Mouse (Mus musculus): Measurements from ENCODE around the gene Nhlrc4. TPM values are rescaled to one million over a fixed set of nuclear protein-coding genes. Genes with fewer than 3 reads are reported as not detected.

The Nhlrc4 gene
- total RNA-seq, 2 experiments from 2014 or later = not detected

DNA sequence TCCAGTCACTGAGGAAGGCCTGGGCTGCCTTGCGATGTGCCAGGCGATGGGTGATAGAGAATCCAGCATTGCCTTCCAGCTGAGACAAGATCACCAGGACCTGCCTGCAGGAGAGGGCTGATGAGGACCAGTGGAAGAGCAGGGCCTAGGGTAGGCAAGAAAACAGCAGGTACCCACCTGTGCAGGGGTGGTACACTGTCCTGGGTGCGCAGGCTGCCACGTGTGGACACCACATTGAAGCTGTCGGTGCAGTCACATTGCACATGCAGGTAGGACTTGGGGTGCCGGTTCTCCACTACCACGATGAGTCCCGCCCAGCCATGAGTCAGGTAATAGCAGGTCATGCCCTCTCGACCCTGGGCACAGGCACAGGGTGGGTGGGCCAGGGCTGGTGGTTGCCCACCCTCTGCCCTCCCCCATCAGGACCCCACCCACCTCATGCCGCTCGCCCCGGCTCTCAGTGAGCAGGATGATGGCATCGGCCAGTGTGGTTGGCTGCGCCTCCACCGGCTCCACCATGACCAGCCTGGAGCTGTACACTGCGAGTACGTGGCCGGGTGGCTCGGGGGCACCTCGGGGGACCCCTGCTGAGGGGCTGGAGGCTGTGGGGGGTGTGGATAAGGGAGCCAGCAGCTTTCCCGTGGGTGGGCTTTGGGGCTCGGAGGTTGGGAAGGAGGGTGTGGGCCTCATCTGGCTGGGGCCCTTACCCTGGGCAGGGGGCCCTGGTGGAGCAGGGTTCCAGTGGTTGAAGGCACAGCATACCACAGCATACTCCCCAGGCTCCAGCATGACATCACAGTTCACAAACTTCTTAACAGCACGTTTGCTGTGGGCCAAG, 15.1 kb upstream of the Nhlrc4 start:
- intact Hi-C loops (cut with DNase I) = no loop called here
- no peak for DNase-seq (ENCODE audit: low spot score in 2 of 2)

- intact Hi-C loops (cut with DNase I) = no loop called here
- DNase-seq (ENCODE audit: low spot score in 2 of 2) = no peak
Observed at GRCm38 (mm10) chr17:25958771-25959494, 14.2 kb upstream of the Nhlrc4 start.

DNA sequence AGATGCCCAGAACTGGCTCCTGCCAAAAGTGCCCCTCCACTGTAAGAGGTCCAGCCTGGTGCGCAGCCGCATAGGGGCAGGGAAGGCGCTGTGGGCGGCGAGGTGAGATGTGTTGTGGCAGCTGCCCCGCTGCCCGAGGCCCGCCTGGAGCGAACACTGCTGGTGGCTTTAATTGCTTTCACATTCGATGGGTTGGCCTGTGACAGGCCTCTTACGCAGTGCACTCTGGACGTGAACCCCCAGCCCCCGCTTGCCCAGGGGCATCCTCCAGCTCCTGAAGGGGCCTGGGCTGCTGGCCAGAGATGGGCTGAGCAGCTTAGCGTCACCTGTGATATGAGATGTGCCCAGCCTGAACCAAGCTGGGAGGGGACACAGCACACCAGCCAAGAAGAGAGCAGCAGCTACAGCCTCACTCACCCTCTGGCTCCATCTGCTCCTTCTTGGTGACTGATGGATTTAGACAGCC, 12.9 kb upstream of the Nhlrc4 start:
- no peak for DNase-seq (ENCODE audit: low spot score in 2 of 2)
- intact Hi-C loops (cut with DNase I) = no loop called here

- DNase-seq (ENCODE audit: low spot score in 2 of 2) = no peak
- intact Hi-C loops (cut with DNase I) = no loop called here
Observed at GRCm38 (mm10) chr17:25956631-25957030, 11.9 kb upstream of the Nhlrc4 start.

DNA sequence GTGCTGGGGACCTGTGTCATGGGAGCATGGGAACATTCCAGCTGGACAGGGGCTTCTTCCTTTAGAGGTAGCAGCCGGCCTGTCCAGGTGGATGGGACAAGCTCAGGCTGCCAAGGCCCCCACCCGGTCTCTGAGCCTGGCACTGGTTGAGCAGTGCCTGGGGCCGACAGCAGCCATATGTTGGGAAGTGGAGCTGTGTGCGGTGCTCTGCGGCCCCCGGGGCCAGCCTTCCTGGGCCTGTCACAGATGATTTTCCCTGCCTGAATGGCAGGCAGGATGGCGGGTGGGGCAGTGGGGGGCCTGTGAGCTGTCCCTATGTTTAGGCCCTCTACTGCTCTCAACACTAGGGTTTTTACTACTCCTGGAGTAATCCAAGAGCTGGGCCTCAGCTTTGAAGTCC, 11.4 kb upstream of the Nhlrc4 start:
- no peak for DNase-seq (ENCODE audit: low spot score in 2 of 2)
- intact Hi-C loops (cut with DNase I) = no loop called here

DNA sequence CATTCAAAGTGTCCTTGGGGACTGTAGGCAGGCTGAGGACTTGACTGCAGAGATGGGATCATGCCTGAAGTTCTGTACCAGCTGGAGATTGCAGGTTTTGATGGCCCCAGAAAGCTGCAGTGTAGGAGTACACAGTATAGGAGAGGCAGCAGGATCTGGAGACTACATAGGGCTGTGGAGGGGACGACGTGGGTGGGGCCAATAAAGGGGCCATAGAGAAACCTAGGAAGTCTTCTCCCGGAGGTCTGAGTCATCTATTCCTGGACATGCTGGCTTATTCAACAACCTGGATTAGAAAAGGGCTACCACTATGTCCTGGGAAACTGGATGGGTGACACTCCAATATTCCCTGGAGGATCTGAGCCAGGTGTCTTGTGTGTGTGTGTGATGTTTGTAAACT, 11.0 kb upstream of the Nhlrc4 start:
- intact Hi-C loops (cut with DNase I) = no loop called here
- DNase-seq (ENCODE audit: low spot score in 2 of 2) = no peak

- no peak for DNase-seq (ENCODE audit: low spot score in 2 of 2)
- intact Hi-C loops (cut with DNase I) = no loop called here
Observed at GRCm38 (mm10) chr17:25954671-25955070, 9.9 kb upstream of the Nhlrc4 start.

DNA sequence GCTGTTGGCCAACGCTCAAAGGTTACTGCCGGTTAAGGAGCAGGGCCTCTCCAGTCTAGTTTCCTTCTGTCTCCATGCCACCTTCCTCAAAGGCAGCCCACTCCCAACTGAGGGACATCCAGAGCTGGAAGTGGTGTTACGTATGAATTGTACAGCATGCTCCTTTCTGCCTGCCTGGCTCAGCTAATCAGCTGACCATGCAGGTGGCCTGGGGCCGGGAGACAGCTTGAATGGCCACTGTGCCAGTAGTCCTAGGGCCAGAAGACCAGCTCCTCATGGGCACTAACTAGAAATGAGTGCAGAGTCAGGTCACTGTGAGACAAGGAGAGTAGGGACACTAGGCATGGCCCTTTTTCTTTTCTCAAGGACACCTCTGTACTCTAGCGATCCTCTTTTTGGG, 8.4 kb upstream of the Nhlrc4 start:
- intact Hi-C loops (cut with DNase I) = no loop called here
- no peak for DNase-seq (ENCODE audit: low spot score in 2 of 2)

GRCm38 (mm10) chr17:25951803-25952623, 7.3 kb upstream of the Nhlrc4 start, which contains the start of gene A930017K11Rik:
A930017K11Rik (minus strand) TSS chr17:25952565.
- no peak for DNase-seq (ENCODE audit: low spot score in 2 of 2)
- intact Hi-C loops (cut with DNase I) = no loop called here

- intact Hi-C loops (cut with DNase I) = no loop called here
- DNase-seq (ENCODE audit: low spot score in 2 of 2) = no peak
Observed at GRCm38 (mm10) chr17:25951225-25951802, 6.6 kb upstream of the Nhlrc4 start.

GRCm38 (mm10) chr17:25950706-25951105, 5.9 kb upstream of the Nhlrc4 start:
- no peak for DNase-seq (ENCODE audit: low spot score in 2 of 2)
- intact Hi-C loops (cut with DNase I) = no loop called here

DNA sequence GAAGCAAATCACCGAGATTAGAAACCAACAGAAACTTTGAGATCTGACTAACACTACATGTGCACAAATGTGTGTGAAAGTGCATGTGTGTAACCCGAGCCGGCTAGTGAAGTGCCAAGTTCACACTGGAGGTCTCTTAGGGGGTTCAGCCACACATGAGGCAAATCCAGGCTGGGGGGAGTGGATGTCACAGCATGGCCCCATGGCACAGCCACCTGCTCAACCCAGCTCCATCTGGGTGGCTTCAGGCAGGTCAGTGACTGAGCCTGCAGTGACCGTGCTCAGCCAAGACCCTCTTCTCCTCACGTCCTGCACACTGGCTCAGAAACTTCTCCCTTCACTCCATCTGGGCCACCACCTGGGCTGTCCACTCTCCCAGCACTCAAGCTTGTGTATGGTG, 5.2 kb upstream of the Nhlrc4 start:
- intact Hi-C loops (cut with DNase I) = no loop called here
- no peak for DNase-seq (ENCODE audit: low spot score in 2 of 2)

- intact Hi-C loops (cut with DNase I) = no loop called here
- DNase-seq (ENCODE audit: low spot score in 2 of 2) = no peak
Observed at GRCm38 (mm10) chr17:25948051-25948450, 3.3 kb upstream of the Nhlrc4 start.

GRCm38 (mm10) chr17:25947576-25947975, 2.8 kb upstream of the Nhlrc4 start:
- no peak for DNase-seq (ENCODE audit: low spot score in 2 of 2)
- intact Hi-C loops (cut with DNase I) = no loop called here

GRCm38 (mm10) chr17:25946891-25947290, 2.1 kb upstream of the Nhlrc4 start:
- intact Hi-C loops (cut with DNase I) = no loop called here
- DNase-seq (ENCODE audit: low spot score in 2 of 2) = no peak

GRCm38 (mm10) chr17:25946349-25946748, 1.6 kb upstream of the Nhlrc4 start:
- DNase-seq (ENCODE audit: low spot score in 2 of 2) = no peak
- intact Hi-C loops (cut with DNase I) = no loop called here

- intact Hi-C loops (cut with DNase I) = no loop called here
- no peak for DNase-seq (ENCODE audit: low spot score in 2 of 2)
Observed at GRCm38 (mm10) chr17:25945517-25946155, 875 bp upstream of the Nhlrc4 start.

- DNase-seq (ENCODE audit: low spot score in 2 of 2) = no peak
- intact Hi-C loops (cut with DNase I) = no loop called here
Observed at GRCm38 (mm10) chr17:25943769-25944168, 992 bp downstream of the Nhlrc4 start.

DNA sequence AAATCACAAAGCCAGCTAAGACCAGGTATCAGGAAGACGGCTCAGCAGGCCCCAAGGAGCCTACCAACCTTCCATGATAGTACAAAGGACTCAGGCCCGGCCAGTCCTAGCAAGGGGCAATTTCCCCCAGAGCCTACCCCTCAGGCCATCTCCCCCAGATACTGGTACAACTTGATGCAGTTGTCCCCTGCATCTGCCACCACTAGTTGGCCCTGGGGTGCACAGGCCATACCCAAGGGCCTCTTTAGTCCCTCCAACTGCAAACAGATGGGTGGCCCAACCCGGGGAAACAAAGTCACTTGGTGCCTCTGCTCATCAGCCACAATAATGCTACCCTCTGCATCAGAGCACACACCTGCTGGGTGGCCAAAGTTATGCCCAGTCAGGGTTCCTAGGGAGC, 1.5 kb downstream of the Nhlrc4 start:
- intact Hi-C loops (cut with DNase I) = no loop called here
- DNase-seq (ENCODE audit: low spot score in 2 of 2) = no peak

Measured in left cerebral cortex, postnatal 14 days (tissue).